Mouse (Mus musculus): ENCODE data around the gene Cacna2d2. TPM values are rescaled to one million over a fixed set of nuclear protein-coding genes. Genes with fewer than 3 reads are reported as not detected.
"Not testable (repeated sequence)": the region's sequence is repeated elsewhere in the genome, so short reads cannot be mapped to it uniquely, and the experiment has no call there.

Cacna2d2 gene
- total and polyA plus RNA-seq, 3 experiments = 12.9 to 14.1 (median 13.3) TPM

GRCm38 (mm10) chr9:107572327-107572662 lies 172.9 kb downstream of the Cacna2d2 start:
- TF ChIP-seq EP300 (IDR thresholded peaks at IDR 0.05; ENCODE audit: insufficient read depth, low read depth, low read length) (no peak), CTCF (IDR thresholded peaks at IDR 0.05) (no peak), POLR2A (IDR thresholded peaks at IDR 0.05; ENCODE audit: insufficient read depth, low read depth, low read length) (no peak)
- H3K9ac ChIP-seq (ENCODE audit: low read depth, low read length) = no peak overlapping the region
- DNase-seq = no peak
- peaks cover 15% of the 10 kb centered on the region for H3K4me1 ChIP-seq (ENCODE audit: control insufficient read depth, insufficient read depth, low read length)
- intact Hi-C loops (cut with DNase I) = no loop called here
- H3K79me2 ChIP-seq (replicated peaks; ENCODE audit: control insufficient read depth, insufficient read depth, low read length) = no peaks in the 10 kb centered on the region
- WGBS = 97% methylated on average over 2 of the region's 2 CpGs
- peak overlapping the region; percentile 95 for H3K27ac ChIP-seq
- H3K4me3 ChIP-seq = no peak overlapping the region
- no peaks in the 10 kb centered on the region for H3K36me3 ChIP-seq (ENCODE audit: control insufficient read depth, insufficient read depth, low read length)
- H3K27me3 ChIP-seq (ENCODE audit: control insufficient read depth, insufficient read depth, low read length) = no peaks in the 10 kb centered on the region

- H3K4me3 ChIP-seq; intact Hi-C loops (cut with DNase I); H3K79me2 ChIP-seq (replicated peaks; ENCODE audit: control insufficient read depth, insufficient read depth, low read length); H3K27me3 ChIP-seq (ENCODE audit: control insufficient read depth, insufficient read depth, low read length); DNase-seq; H3K36me3 ChIP-seq (ENCODE audit: control insufficient read depth, insufficient read depth, low read length); H3K27ac ChIP-seq; H3K9ac ChIP-seq (ENCODE audit: low read depth, low read length): not testable (repeated sequence)
- peak; percentile 43 for TF ChIP-seq CTCF (IDR thresholded peaks at IDR 0.05)
- peaks cover 20% of the 10 kb centered on the region for H3K4me1 ChIP-seq (ENCODE audit: control insufficient read depth, insufficient read depth, low read length)
- 89% methylated on average over 6 of the region's 6 CpGs for WGBS
Observed at GRCm38 (mm10) chr9:107573774-107574173, 174.4 kb downstream of the Cacna2d2 start.

- Histone ChIP-seq H3K79me2 (replicated peaks; ENCODE audit: control insufficient read depth, insufficient read depth, low read length) (no peaks in the 10 kb centered on the region), H3K36me3 (ENCODE audit: control insufficient read depth, insufficient read depth, low read length) (no peaks in the 10 kb centered on the region), H3K4me1 (ENCODE audit: control insufficient read depth, insufficient read depth, low read length) (peaks cover 21% of the 10 kb centered on the region), H3K9ac (ENCODE audit: low read depth, low read length) (no peak overlapping the region), H3K27me3 (ENCODE audit: control insufficient read depth, insufficient read depth, low read length) (no peaks in the 10 kb centered on the region), H3K4me3 (no peak overlapping the region), H3K27ac (no peak overlapping the region)
- WGBS = 77% methylated on average over 14 of the region's 14 CpGs
- intact Hi-C loops (cut with DNase I) = no loop called here
- DNase-seq = no peak
- TF ChIP-seq POLR2A (IDR thresholded peaks at IDR 0.05; ENCODE audit: insufficient read depth, low read depth, low read length) (no peak), EP300 (IDR thresholded peaks at IDR 0.05; ENCODE audit: insufficient read depth, low read depth, low read length) (no peak), CTCF (IDR thresholded peaks at IDR 0.05) (no peak)
Observed at GRCm38 (mm10) chr9:107575579-107576356, 176.4 kb downstream of the Cacna2d2 start.

GRCm38 (mm10) chr9:107576357-107577107 lies 177.1 kb downstream of the Cacna2d2 start, which contains the start of gene Hyal1:
Gene Hyal1, plus strand, starts transcription at chr9:107576927.
- 14% methylated on average over 16 of the region's 16 CpGs for WGBS
- H3K4me3 ChIP-seq = peak within 1 kb of the TSS; percentile 52
- peak within 1 kb of the TSS; percentile 77 for H3K9ac ChIP-seq (ENCODE audit: low read depth, low read length)
- peaks cover 20% of the 10 kb centered on the region for H3K4me1 ChIP-seq (ENCODE audit: control insufficient read depth, insufficient read depth, low read length)
- peak within 1 kb of the TSS; percentile 79 for H3K27ac ChIP-seq
- H3K79me2 ChIP-seq (replicated peaks; ENCODE audit: control insufficient read depth, insufficient read depth, low read length) = no peaks in the 10 kb centered on the region
- no peaks in the 10 kb centered on the region for H3K27me3 ChIP-seq (ENCODE audit: control insufficient read depth, insufficient read depth, low read length)
- no peak for TF ChIP-seq CTCF (IDR thresholded peaks at IDR 0.05)
- 0 out of 2 replicates have a peak, but pooled peaks have one; percentile 7 for TF ChIP-seq EP300 (IDR thresholded peaks at IDR 0.05; ENCODE audit: insufficient read depth, low read depth, low read length)
- peak; percentile 94 for TF ChIP-seq POLR2A (IDR thresholded peaks at IDR 0.05; ENCODE audit: insufficient read depth, low read depth, low read length)
- no peaks in the 10 kb centered on the region for H3K36me3 ChIP-seq (ENCODE audit: control insufficient read depth, insufficient read depth, low read length)
- intact Hi-C loops (cut with DNase I) = no loop called here
- peak; percentile 84 to 85 for DNase-seq

GRCm38 (mm10) chr9:107577871-107578270 lies 178.5 kb downstream of the Cacna2d2 start:
- H3K27me3 ChIP-seq (ENCODE audit: control insufficient read depth, insufficient read depth, low read length) = no peaks in the 10 kb centered on the region
- no peaks in the 10 kb centered on the region for H3K79me2 ChIP-seq (replicated peaks; ENCODE audit: control insufficient read depth, insufficient read depth, low read length)
- peaks cover 15% of the 10 kb centered on the region for H3K4me1 ChIP-seq (ENCODE audit: control insufficient read depth, insufficient read depth, low read length)
- 86% methylated on average over 10 of the region's 10 CpGs for WGBS
- no peak overlapping the region for H3K9ac ChIP-seq (ENCODE audit: low read depth, low read length)
- intact Hi-C loops (cut with DNase I) = no loop called here
- no peak for TF ChIP-seq CTCF (IDR thresholded peaks at IDR 0.05)
- TF ChIP-seq POLR2A (IDR thresholded peaks at IDR 0.05; ENCODE audit: insufficient read depth, low read depth, low read length) = no peak
- TF ChIP-seq EP300 (IDR thresholded peaks at IDR 0.05; ENCODE audit: insufficient read depth, low read depth, low read length) = no peak
- no peak overlapping the region for H3K27ac ChIP-seq
- H3K36me3 ChIP-seq (ENCODE audit: control insufficient read depth, insufficient read depth, low read length) = no peaks in the 10 kb centered on the region
- no peak overlapping the region for H3K4me3 ChIP-seq
- no peak for DNase-seq

GRCm38 (mm10) chr9:107578587-107578986 lies 179.2 kb downstream of the Cacna2d2 start, which contains the start of gene Naa80:
Gene Naa80, plus strand, starts transcription at chr9:107578887.
- Histone ChIP-seq H3K27me3 (ENCODE audit: control insufficient read depth, insufficient read depth, low read length) (no peaks in the 10 kb centered on the region), H3K4me3 (no peak within 1 kb of the TSS), H3K79me2 (replicated peaks; ENCODE audit: control insufficient read depth, insufficient read depth, low read length) (no peaks in the 10 kb centered on the region), H3K36me3 (ENCODE audit: control insufficient read depth, insufficient read depth, low read length) (no peaks in the 10 kb centered on the region), H3K27ac (no peak within 1 kb of the TSS; the same call in 1 of the 2 replicates), H3K4me1 (ENCODE audit: control insufficient read depth, insufficient read depth, low read length) (peaks cover 15% of the 10 kb centered on the region), H3K9ac (ENCODE audit: low read depth, low read length) (no peak within 1 kb of the TSS)
- intact Hi-C loops (cut with DNase I) = no loop called here
- DNase-seq = no peak
- TF ChIP-seq POLR2A (IDR thresholded peaks at IDR 0.05; ENCODE audit: insufficient read depth, low read depth, low read length) (no peak), EP300 (IDR thresholded peaks at IDR 0.05; ENCODE audit: insufficient read depth, low read depth, low read length) (no peak), CTCF (IDR thresholded peaks at IDR 0.05) (no peak)
- WGBS = 74% methylated on average over 3 of the region's 3 CpGs

Other genes starting within 250 kb of the Cacna2d2 start
- gene Dock3, start 167.7 kb upstream of the Cacna2d2 start, total RNA-seq (2021) = 1 to 10 TPM; 6.6 to 9.0 TPM
- 0.26 and 1.0 TPM in 2 replicates for gene Dock3, start 167.7 kb upstream of the Cacna2d2 start, polyA plus RNA-seq (2012; rRNA removed)
- gene Mapkapk3, start 109.7 kb upstream of the Cacna2d2 start, total RNA-seq (2021) = 10 to 100 TPM; 29.0 to 36.0 TPM
- gene Mapkapk3, start 109.7 kb upstream of the Cacna2d2 start, polyA plus RNA-seq (2012; rRNA removed) = 26.1 and 40.8 TPM in 2 replicates
- gene Cish, start 103.6 kb upstream of the Cacna2d2 start, total RNA-seq (2021) = 100 to 1,000 TPM; 151 to 167 TPM
- 89.8 and 118 TPM in 2 replicates for gene Cish, start 103.6 kb upstream of the Cacna2d2 start, polyA plus RNA-seq (2012; rRNA removed)
- gene Hemk1, start 61.3 kb upstream of the Cacna2d2 start, total RNA-seq (2021) = 10 to 100 TPM; 21.2 to 21.4 TPM
- gene Hemk1, start 61.3 kb upstream of the Cacna2d2 start, polyA plus RNA-seq (2012; rRNA removed) = 30.3 and 37.0 TPM in 2 replicates
- gene 6430571L13Rik, start 59.0 kb upstream of the Cacna2d2 start, total RNA-seq (2021) = 1 to 10 TPM; 5.2 to 6.5 TPM
- gene 6430571L13Rik, start 59.0 kb upstream of the Cacna2d2 start, polyA plus RNA-seq (2012; rRNA removed) = 4.1 and 5.0 TPM in 2 replicates
- 10 to 100 TPM; 20.3 to 22.9 TPM for gene Tmem115, start 134.3 kb downstream of the Cacna2d2 start, total RNA-seq (2021)
- gene Tmem115, start 134.3 kb downstream of the Cacna2d2 start, polyA plus RNA-seq (2012; rRNA removed) = 25.9 and 28.3 TPM in 2 replicates
- 1 to 10 TPM; 3.2 to 4.3 TPM for gene Cyb561d2, start 142.6 kb downstream of the Cacna2d2 start, total RNA-seq (2021)
- gene Cyb561d2, start 142.6 kb downstream of the Cacna2d2 start, polyA plus RNA-seq (2012; rRNA removed) = 10.6 and 11.0 TPM in 2 replicates
- gene Nprl2, start 142.6 kb downstream of the Cacna2d2 start, total RNA-seq (2021) = 10 to 100 TPM; 17.2 to 22.1 TPM
- gene Nprl2, start 142.6 kb downstream of the Cacna2d2 start, polyA plus RNA-seq (2012; rRNA removed) = 33.6 and 40.9 TPM in 2 replicates
- gene Zmynd10, start 147.7 kb downstream of the Cacna2d2 start, total RNA-seq (2021) = not detected
- gene Zmynd10, start 147.7 kb downstream of the Cacna2d2 start, polyA plus RNA-seq (2012; rRNA removed) = 0.64 and 1.3 TPM in 2 replicates
- gene Rassf1, start 151.9 kb downstream of the Cacna2d2 start, total RNA-seq (2021) = 10 to 100 TPM; 12.6 to 13.4 TPM
- gene Rassf1, start 151.9 kb downstream of the Cacna2d2 start, polyA plus RNA-seq (2012; rRNA removed) = 15.5 and 18.5 TPM in 2 replicates
- gene Tusc2, start 163.6 kb downstream of the Cacna2d2 start, total RNA-seq (2021) = 10 to 100 TPM; 31.7 to 39.1 TPM
- 45.8 and 60.4 TPM in 2 replicates for gene Tusc2, start 163.6 kb downstream of the Cacna2d2 start, polyA plus RNA-seq (2012; rRNA removed)
- 10 to 100 TPM; 40.8 to 43.6 TPM for gene Hyal2, start 168.3 kb downstream of the Cacna2d2 start, total RNA-seq (2021)
- gene Hyal2, start 168.3 kb downstream of the Cacna2d2 start, polyA plus RNA-seq (2012; rRNA removed) = 39.2 and 40.2 TPM in 2 replicates
- gene Hyal1, start 177.3 kb downstream of the Cacna2d2 start, total RNA-seq (2021) = 1 to 10 TPM; 5.1 to 5.9 TPM
- gene Hyal1, start 177.3 kb downstream of the Cacna2d2 start, polyA plus RNA-seq (2012; rRNA removed) = 6.9 and 8.2 TPM in 2 replicates
- gene Naa80, start 179.3 kb downstream of the Cacna2d2 start, total RNA-seq (2021) = 10 to 100 TPM; 14.9 to 17.4 TPM
- 30.0 and 45.4 TPM in 2 replicates for gene Naa80, start 179.3 kb downstream of the Cacna2d2 start, polyA plus RNA-seq (2012; rRNA removed)
- gene Hyal3, start 181.2 kb downstream of the Cacna2d2 start, total RNA-seq (2021) = under 1 TPM; 0.29 to 0.34 TPM
- 0.26 and 0.31 TPM in 2 replicates for gene Hyal3, start 181.2 kb downstream of the Cacna2d2 start, polyA plus RNA-seq (2012; rRNA removed)
- 10 to 100 TPM; 39.9 to 51.4 TPM for gene Ifrd2, start 188.0 kb downstream of the Cacna2d2 start, total RNA-seq (2021)
- gene Ifrd2, start 188.0 kb downstream of the Cacna2d2 start, polyA plus RNA-seq (2012; rRNA removed) = 43.7 and 54.5 TPM in 2 replicates
- gene Sema3b, start 209.6 kb downstream of the Cacna2d2 start, total RNA-seq (2021) = 10 to 100 TPM; 19.9 to 24.2 TPM
- 33.7 and 39.1 TPM in 2 replicates for gene Sema3b, start 209.6 kb downstream of the Cacna2d2 start, polyA plus RNA-seq (2012; rRNA removed)
- gene Gnai2, start 235.8 kb downstream of the Cacna2d2 start, total RNA-seq (2021) = 100 to 1,000 TPM; 243 to 250 TPM
- gene Gnai2, start 235.8 kb downstream of the Cacna2d2 start, polyA plus RNA-seq (2012; rRNA removed) = 311 and 386 TPM in 2 replicates

Measured in heart, adult 2 months (tissue).